Mouse (Mus musculus) kidney, adult 2 months (tissue): ENCODE measurements around the gene Smarca2.

Source experiments
- CTCF ChIP-seq: fragments of 200-500 bp; conservative IDR thresholded peaks from 2 replicates; pipeline ENCODE4 v1.5.1; 2011; ENCODE audit warnings: low read depth, mild to moderate bottlenecking, control low read depth, low read length, moderate library complexity, mixed read lengths; ENCODE audit not compliant: insufficient read depth, insufficient read length
- POLR2A ChIP-seq: fragments of 200-500 bp; IDR thresholded peaks from one replicate; pipeline ENCODE4 v1.6.1; 2011; ENCODE audit warnings: low read depth, low read length, control low read depth

DNA sequence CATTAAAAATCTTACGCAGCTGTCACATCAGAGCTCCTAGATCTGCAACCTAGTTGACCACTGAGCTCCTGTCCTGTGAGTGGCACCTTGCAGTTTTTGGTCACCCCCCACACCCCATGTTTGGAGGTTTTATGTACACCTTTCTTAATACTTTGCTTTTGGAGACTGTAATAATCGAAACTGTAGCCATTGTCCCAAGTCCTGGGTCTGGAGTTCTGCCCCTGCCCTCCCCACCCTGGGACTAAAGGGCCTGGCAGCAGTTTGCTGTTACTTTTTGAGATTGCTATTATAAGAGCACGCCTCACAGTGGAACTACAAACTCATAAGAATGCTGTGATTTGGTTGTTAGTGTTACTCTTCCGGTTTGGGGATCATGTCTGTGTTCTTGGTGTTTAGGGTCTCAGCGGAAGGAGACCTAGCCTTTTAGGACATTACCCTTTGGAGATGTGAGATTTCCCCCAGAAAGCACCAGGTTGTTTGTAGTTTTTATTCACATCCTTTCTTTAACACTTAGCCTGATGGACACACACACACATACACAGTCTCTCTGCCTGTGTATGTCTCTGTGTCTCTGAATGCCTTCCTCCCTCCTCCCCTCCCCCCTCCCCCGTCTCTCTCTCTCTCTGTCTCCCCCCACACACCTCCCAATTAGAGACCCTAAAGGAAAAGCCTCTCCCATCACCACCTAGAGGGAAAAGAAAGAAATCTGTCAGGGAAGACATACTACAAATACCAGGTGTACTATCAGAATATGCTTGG, 142.0 kb downstream of the Smarca2 start:
- no peak for TF ChIP-seq POLR2A
- no peak for TF ChIP-seq CTCF
